Mouse (Mus musculus) gastrocnemius, postnatal 36 days (tissue): ENCODE results near the gene Zscan26. TPM values are rescaled to one million over a fixed set of nuclear protein-coding genes. Genes with fewer than 3 reads are reported as not detected.

Source experiments
- DNase-seq, 2 experiments: peaks; one replicate each; pipeline ENCODE4 v3.0.0; 2022
- intact Hi-C: fragments of 180-260 bp; cut with DNase I; formaldehyde crosslinking; loops from one replicate; pipeline ENCODE4 v1.15.1; 2025
- total RNA-seq, 2 experiments: library from RNA; stranded (reverse); gene quantifications; 2 replicates each; pipeline ENCODE4 v1.2.3; 2021

Gene Zscan26
- total RNA-seq, 2 experiments from 2014 or later: 8.8 to 11.9 TPM

GRCm38 (mm10) chr13:21440503-21441206 lies 12.9 kb downstream of the Zscan26 start, which contains the start of gene Pgbd1:
TSS of gene Pgbd1 (minus strand) at chr13:21441058.
- intact Hi-C loops: no loop called here
- DNase-seq: peak; percentile 12 to 22

DNA sequence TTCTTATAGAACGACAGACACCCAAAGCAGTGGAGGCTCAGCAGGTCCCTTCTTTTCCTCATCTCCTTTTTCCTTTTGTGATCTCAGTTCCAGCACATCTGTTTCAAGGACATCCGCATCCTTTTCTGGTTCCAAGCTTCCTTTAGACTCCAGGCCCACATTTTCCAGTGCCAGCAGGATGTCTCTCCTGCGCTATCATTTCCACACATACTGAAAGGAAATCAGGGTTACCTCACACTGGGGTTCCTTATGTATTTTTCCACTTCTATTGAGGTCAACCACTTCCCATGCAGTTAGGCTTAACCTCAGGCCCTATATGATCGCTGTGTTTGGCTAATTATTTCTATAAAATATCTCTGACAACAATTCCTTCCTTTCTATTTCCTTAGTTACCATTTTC lies 18.1 kb downstream of the Zscan26 start:
- intact Hi-C loops: no loop called here

GRCm38 (mm10) chr13:21427631-21428030 lies 25.9 kb downstream of the Zscan26 start:
- no peak for DNase-seq
- intact Hi-C loops: no loop called here

More for the DNA sequence above, 18.1 kb downstream of the Zscan26 start:
- DNase-seq: no peak

- intact Hi-C loops: no loop called here
- DNase-seq: no peak
Observed at GRCm38 (mm10) chr13:21423301-21423700, 30.2 kb downstream of the Zscan26 start.

- no peak for DNase-seq
- intact Hi-C loops: no loop called here
Observed at GRCm38 (mm10) chr13:21418865-21419264, 34.7 kb downstream of the Zscan26 start.

GRCm38 (mm10) chr13:21417298-21418010 lies 36.1 kb downstream of the Zscan26 start:
- intact Hi-C loops: no loop called here
- DNase-seq: no peak

- intact Hi-C loops: no loop called here
Observed at GRCm38 (mm10) chr13:21415750-21416149, 37.8 kb downstream of the Zscan26 start.

DNA sequence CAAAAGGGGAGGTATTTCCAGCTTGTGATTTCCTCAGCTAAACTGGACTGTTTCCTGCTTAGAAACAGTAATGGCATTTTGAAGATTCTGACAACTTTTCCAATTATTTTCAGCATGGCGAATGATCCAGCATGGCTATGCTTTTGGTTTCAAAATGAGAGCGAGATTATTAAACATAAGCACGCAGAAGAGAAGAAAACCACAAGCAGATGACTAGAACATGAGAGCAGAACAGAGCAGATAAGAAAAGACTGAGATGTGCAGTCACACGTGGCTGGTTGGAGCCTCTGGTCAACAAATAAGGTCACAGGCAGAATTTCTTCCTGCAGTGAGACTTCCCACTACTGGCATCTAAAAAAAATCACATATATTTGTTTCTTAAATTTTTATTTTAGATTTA lies 38.3 kb downstream of the Zscan26 start:
- DNase-seq: no peak
- intact Hi-C loops: no loop called here

More at GRCm38 (mm10) chr13:21415750-21416149, 37.8 kb downstream of the Zscan26 start:
- no peak for DNase-seq

- intact Hi-C loops: no loop called here
- DNase-seq: no peak
Observed at GRCm38 (mm10) chr13:21414231-21415212, 39.0 kb downstream of the Zscan26 start.

DNA sequence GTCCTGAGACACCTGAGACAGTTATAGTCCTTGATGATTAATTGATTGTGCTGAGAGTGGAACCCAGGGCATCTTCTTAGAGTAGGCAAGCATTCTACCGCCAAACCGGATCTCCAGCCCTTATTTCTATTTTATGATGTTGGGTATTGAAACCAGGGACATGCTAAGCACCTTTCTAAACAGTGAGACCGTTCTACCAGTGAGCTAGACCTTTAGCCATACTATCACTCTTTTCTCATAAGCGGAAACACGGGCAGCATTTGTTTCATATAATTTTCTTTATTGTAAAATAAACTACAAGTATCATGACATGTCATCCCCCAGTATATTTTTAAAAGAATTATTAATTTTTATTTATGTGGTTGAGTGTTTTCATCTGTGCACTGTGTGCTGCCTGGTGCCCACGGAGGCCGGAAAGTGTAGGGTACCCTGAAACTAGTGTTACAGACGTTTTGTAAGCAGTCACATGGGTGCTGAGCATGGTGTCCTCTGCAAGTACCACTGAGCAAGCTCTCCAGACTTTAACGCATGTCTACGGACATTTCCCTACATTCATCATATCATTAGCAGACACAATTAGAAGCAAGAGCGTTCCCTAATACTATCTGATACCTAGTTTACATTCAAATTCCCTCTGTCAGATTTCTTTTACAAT lies 44.6 kb downstream of the Zscan26 start:
- intact Hi-C loops: loop anchor here (5.0 to 10.0 kb wide), 2 partner anchors 96 to 252 kb away; partner anchors contain the start of gene Gm11273
- DNase-seq: no peak

DNA sequence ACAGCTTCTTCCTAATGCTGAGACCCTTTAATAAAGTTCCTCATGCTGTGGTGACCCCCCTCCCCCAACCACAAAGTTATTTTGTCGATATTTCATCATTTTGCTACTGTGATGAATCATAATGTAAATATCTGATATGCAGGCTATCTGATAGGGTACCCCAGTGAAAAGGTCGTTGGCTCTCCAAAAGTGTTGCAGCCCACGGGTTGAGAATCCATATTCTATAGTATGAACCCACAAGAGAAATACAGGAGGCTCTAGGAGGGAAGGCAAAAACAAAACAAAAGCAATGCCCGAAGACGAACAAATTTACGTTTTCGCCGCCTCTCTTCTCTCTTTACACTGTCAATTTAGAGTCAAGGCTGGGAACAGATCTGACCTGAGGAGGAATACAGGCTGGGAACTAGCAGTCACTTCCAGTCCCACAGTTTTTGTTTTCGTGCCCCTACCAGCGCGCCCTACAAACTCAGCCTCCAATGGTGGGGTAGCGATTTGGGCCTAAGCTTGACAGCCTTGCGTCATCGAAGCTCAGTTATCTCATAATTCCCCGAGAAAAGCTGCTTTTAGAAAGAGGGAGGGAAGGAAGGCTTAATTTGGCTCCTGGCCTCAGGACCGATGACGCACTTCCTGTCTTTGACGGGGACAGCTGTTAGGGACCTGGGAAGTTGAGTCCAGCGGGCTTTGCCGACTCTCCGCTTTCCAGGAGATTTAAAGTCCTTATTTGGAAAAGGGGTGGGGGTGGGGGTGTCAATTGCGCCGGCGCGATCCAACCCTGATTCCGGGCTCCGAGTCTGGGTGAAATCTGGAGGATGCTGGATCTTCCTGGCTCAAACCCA lies 45.3 kb downstream of the Zscan26 start:
- intact Hi-C loops: loop anchor here (5.0 to 10.0 kb wide), 2 partner anchors 97 to 251 kb away; partner anchors contain the start of gene Gm11273
- peak; percentile 73 to 77 for DNase-seq

GRCm38 (mm10) chr13:21407341-21407740 lies 46.2 kb downstream of the Zscan26 start:
- intact Hi-C loops: loop anchor here (5.0 to 10.0 kb wide), 2 partner anchors 97 to 250 kb away; partner anchors contain the start of gene Gm11273
- DNase-seq: no peak

DNA sequence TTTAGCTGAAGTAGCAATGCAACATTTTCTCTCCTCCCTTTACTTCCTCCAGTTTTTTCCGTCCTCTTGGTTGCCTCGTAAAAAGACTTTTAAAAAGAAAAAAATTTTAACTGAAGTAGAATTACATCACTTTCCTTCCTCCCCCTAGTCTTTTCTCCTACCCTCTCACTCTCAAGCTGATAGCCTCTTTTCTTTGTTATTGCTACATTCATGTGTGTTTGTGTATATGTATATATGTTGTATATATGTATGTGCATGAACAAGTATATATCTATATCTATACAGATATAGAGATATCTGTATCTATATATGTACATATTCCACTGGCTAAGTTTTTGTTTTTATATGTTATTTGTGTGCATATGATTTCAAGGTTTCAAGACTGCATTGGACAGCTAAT lies 50.7 kb downstream of the Zscan26 start:
- no peak for DNase-seq

DNA sequence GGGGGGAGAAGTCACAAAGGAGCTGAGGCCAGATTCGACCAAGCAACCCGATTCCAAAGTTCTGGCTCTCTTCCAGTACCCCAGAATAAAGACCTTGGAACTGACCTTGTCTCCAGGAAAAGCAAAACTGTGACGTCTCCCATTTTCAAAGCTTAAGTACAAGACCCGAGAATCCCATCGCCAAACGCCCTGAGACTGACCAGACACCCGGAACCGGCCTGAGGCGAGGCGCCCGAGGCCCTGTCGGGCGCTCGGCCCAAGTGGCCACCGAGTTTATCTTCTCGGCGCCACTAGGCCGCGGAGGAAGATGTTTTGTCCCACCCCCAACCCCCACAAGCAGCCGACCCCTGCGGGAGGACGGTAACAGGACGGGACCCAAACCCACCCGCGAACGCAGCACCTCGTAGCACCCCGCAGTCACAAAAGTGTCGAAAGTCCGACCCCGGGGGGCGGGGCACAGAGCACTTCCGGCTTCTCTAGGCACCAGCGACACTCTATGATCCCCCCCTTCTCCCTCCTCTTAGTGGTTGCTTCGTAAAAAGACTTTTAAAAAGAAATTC lies 51.2 kb downstream of the Zscan26 start, which contains the start of gene Zkscan3:
Gene Zkscan3, minus strand, starts transcription at position 469 of the 560 bp plus-strand sequence.
- intact Hi-C loops: loop anchor here (5.0 to 10.0 kb wide), 3 partner anchors 50 to 130 kb away; partner anchors contain the start of genes Gm11273, Zkscan8 and Zscan26
- peak; percentile 78 to 82 for DNase-seq

More for the DNA sequence above, 50.7 kb downstream of the Zscan26 start:
- intact Hi-C loops: loop anchor here (5.0 to 10.0 kb wide), 3 partner anchors 49 to 129 kb away; partner anchors contain the start of genes Gm11273, Zkscan8 and Zscan26

GRCm38 (mm10) chr13:21401636-21402286 lies 51.8 kb downstream of the Zscan26 start:
- intact Hi-C loops: loop anchor here (5.0 to 10.0 kb wide), 3 partner anchors 51 to 131 kb away; partner anchors contain the start of genes Gm11273, Zkscan8 and Zscan26
- DNase-seq: no peak

DNA sequence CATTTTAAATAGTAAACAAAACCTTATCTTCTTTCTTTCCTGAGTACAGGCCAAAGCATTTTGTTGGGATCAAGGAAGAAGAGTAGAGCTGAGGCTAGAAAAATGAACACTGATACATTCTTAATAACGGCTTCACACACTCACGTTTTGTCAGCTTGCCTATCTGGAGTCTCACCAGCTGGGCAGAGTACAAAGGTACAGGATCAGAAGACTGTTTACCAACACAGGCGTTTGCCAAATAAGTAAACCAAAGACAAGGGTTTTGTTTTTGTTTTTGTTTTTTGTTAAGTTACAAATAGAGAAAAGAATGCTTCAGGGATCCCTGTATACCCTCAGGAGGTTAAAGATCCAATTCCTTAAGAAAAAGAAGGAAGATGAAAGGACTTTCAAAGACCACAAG lies 52.4 kb downstream of the Zscan26 start:
- DNase-seq: no peak
- intact Hi-C loops: loop anchor here (5.0 to 10.0 kb wide), 3 partner anchors 51 to 131 kb away; partner anchors contain the start of genes Gm11273, Zkscan8 and Zscan26

- intact Hi-C loops: no loop called here
- DNase-seq: no peak
Observed at GRCm38 (mm10) chr13:21397486-21397885, 56.0 kb downstream of the Zscan26 start.
